Mouse (Mus musculus) mouse embryonic stem cell (cell line): ENCODE data around the gene Adamts8.

ENCODE experiments used
- in situ Hi-C, 2 experiments: fragments of 300-500 bp; cut with MboI; formaldehyde crosslinking; loops; 1 replicate in 1 of 2; 3 replicates in 1 of 2; pipeline ENCODE4 v1.14.3; 2019 to 2020; ENCODE audit warnings: low sequenced_read_pairs in 2 of 2, low pct_unique_long_range_greater_than_20kb in 1 of 2, mixed read lengths in 1 of 2; ENCODE audit not compliant: unreplicated experiment in 1 of 2

Gene Adamts8

DNA sequence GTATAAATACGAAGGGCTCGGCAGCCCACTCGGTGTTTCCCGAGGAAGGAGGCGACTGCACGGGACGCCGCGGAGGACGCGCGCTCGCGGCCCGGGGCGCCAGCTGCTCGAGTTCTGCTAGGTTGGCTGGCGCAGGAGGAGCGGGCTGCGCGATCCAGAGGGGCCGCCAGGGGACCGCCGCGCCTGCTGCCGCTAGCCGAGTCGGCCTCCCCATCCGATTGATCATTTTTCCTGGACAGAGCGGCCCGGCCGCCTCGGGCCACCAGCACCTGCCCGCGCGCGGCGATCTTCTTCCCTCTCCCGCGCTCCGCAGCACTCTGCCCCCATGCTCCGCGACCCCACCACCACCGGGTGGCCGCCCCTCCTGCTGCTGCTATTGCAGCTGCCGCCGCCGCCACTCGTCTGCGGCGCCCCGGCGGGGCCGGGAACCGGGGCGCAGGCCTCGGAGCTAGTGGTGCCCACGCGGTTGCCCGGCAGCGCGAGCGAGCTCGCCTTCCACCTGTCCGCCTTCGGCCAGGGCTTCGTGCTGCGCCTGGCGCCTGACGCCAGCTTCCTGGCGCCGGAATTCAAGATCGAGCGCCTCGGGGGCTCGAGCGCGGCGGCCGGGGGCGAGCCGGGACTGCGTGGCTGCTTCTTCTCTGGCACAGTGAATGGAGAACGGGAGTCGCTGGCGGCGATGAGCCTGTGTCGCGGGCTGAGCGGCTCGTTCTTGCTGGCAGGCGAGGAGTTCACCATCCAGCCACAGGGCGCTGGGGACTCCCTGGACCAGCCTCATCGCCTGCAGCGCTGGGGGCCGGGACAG, at the start of gene Adamts8:
TSS of gene Adamts8 (plus strand) at position 51 of the 802 bp plus-strand sequence.
- in situ Hi-C loops: loop anchor here (5.0 kb wide), 2 partner anchors 145 to 465 kb away; no protein-coding TSS in a partner anchor

DNA sequence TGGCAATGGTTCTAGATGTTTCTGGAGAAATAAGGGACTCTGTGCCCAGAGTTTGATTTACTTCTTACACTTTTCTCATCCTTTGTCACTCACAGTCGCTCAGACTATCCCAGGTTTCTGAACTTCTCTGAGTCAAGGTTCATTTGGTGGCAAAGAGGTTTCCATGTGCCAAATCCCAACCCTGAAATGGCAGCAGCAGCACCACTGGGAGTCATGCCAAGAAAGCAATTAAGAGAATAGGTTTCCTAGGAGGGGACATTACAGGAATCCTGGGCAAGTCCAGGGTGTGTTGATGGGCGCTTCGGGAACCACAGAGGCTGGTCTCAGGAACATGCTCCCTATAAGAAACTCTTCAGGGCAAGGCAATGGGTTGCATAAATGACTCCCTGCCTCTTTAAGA, 46.7 kb upstream of the Adamts8 start:
- in situ Hi-C loops: no loop called here

DNA sequence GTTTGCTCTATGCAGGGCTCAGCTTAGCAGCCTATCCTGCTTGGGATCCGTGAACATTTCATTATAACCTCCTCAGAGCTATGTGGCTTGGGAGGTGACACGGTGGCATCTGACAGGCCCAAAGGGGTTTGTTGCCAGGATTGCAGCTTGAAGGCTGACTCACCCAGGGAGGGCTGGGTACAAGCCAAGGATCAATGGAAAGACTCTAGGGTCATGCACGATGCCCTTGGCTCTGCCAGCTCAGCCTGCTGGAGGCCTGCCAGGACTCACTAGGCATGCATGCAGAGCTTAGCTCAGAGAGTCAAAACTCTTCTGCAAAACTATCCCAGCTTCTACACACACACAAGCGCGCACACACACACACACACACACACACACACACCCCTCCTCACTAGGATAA, 45.6 kb upstream of the Adamts8 start:
- in situ Hi-C loops: no loop called here

DNA sequence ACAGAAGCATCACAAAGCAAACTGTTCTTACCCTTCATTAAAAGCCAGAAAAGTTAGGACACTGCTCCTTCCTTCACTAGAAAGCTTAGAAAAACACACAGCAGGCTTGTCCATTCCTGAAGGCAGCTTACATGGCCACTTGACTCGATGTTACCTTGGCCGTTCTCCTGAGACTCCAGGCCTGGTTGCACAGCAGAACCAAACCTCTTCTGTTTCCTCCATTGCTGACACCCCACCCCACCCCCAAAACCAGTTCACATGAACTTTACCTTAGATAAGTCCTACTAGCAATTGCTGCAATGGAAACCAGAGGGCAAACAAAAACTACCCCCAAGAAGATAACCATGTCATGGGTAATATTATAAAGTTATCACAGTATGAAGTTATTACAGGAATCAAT, 45.2 kb upstream of the Adamts8 start:
- in situ Hi-C loops: no loop called here

DNA sequence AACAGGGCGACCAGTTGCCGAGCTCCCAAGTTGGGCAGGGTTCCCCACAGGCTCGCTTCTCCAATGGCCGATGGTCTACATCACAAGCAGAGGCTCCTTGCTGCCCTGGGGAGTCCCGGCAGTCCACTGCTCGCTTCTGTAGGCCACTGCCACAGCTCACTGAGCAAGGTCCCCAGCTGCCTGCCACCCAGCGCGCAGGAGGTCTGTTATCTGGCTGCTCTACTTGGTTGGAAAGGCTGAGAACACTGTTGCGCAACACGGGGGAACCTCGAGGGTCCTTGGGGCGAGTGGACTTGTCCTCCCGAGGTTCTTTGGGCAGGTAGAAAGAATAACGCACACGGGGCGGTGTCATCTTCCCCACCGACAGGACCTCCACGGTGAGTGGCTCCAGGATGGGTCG, 40.2 kb upstream of the Adamts8 start:
- in situ Hi-C loops: no loop called here

DNA sequence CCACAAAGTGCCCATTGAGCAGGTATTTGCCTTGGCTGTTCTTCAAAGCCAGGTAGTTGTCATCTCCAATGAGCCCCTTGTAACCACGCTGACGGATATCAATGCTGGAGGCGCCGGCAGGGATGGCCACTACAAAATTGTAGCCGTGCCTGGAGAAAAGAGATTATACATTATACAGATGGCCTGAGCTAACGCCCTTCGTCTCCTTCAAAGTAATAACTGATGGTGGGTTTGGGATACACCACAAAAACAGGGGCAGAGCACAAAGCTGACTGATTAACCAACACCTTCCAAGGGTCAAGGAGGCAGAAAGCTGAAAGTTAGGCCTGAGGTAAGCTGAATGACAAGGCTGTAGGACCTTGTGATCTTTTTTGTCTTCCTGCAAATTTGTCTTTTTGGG, 39.7 kb upstream of the Adamts8 start:
- in situ Hi-C loops: no loop called here

DNA sequence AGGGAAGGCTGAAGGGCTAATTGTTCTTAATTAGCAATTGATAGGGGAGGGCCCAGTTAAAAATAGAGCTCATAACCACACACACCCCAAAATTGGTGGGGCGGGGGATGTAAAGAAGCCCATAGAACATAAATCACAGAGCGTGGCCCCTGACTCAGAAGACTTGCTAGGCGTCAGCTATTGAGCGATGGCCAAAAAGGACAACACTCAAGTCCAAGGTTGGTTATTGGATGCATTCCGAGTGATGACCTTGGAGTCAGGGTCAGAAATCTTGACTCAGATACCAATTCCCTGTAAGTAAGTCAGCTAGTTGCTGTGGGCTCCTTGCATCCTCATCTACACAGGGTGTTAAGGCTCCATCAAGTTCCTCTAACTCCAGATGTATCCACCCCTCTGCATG, 39.1 kb upstream of the Adamts8 start:
- in situ Hi-C loops: no loop called here

DNA sequence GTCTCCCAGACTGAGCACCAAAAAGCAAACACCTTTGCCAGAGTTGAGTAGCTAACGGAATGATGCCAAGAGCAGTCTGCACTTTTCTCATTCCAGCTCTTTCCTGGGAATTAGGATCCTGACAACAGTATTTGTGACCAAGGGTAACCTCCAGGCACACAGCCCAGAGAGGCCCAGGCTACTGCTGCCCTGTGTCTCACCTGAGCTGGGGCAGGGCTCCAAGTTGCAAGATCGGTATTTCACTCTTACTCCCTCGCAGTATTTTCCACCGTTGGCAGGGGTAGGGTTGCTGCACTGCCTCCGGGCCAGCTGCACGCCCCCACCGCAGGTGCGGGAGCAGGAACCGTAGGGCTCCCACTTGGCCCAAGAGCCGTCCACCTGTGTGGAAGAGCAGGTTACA, 36.5 kb upstream of the Adamts8 start:
- in situ Hi-C loops: no loop called here

DNA sequence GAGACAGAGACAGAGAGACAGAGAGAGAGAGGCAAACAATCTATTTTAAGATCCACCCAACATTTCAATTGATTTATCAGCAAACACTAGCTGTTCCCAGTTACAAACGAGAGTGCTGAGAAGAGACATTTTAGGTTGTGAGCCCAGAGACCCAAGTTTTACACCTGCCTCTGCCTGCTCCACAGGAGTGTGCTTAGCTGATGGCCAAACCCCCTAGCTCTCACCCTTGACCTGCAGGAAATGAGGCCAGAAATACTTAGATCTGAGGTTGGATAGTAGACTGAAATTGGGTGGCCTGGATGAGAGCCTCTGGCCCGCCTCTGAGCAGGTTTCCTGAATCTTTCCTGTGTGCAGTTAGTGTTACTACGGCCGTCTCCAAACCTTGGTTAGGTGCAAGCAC, 35.9 kb upstream of the Adamts8 start:
- in situ Hi-C loops: no loop called here

DNA sequence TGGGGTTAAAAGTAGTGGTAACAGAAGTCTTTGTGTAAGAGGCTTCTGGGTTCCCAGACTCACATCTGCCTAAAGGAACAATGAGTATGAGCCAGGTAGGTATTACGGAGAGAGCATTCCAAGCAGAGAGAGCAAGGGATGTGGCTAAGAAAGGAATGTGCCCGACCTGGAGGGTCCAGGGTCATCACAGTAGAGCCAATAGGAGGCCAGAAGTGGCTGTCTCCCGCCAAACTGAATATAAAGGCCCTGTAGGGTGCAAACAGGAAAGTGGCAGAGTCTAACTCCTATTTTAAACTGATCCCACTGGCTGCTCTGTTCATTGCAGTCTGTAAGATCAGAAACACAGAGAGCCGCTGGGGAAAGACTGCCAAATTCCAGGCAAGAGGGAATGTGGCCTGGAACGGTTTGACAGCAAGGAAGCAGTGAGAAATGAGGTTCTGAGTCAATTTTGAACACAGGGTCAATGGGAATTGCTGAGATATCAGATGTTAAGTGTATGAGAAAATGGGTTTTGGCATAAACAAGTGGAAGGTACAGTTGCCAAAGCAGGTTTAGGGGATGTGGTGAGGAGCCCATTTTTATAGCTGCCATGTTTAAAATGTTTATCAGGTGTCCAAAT, 34.6 kb upstream of the Adamts8 start:
- in situ Hi-C loops: no loop called here

DNA sequence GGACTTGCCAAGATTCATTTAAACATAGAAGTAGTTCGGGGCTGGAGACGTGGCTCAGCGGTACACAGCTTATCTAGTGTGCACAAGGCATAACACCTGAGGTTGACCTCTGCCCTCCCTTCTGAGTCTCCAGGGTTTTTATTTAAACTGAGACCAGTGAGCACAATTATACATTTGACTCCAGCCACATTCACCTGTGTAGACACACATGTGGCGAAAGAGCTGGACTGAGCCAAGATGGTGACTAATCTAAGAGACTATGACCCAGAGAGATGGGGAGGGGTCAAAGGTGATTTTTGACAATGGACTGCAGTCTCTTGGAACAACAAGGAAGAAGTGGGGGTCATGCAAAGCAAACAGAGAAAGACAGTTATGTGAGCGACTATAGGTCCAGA, 34.1 kb upstream of the Adamts8 start:
- in situ Hi-C loops: no loop called here

DNA sequence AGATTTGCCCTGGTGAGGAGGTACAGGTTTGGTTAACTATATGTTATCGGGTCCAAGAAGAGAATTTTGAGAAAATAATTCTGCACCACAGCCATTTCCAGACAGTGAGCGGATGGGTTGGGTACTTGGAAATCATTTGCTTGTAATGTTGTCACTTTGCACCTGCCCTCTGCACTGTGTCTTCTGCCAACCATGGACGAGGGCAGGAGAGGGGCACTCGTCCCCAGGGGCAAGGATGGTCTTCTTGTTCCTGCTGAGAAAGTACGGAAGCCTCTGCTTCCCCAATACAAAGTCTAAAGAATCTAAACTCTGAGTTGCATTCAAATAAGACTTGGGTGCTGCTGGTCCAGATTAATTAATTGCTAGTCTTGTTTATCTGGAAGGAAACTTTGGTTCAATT, 33.4 kb upstream of the Adamts8 start:
- in situ Hi-C loops: no loop called here

DNA sequence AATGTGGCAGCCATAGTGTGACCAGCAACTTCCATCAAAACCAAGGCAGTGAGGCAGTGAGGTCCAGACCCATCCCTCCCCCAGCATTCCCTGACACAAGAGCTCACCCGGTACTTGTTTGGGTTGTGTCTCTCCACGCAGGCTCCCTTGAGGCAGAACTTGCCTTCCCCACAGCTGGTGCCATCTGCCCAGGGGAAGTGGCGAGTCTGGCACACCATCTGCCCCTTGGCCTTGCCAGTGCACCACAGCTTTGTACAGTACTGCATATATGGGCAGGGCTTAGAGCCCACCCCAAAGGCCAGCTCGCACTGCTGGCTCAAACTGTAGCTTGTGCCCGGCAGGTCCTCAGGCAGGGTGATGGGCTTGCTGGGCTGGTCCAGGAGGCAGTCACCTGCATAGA, 31.9 kb upstream of the Adamts8 start:
- in situ Hi-C loops: no loop called here

DNA sequence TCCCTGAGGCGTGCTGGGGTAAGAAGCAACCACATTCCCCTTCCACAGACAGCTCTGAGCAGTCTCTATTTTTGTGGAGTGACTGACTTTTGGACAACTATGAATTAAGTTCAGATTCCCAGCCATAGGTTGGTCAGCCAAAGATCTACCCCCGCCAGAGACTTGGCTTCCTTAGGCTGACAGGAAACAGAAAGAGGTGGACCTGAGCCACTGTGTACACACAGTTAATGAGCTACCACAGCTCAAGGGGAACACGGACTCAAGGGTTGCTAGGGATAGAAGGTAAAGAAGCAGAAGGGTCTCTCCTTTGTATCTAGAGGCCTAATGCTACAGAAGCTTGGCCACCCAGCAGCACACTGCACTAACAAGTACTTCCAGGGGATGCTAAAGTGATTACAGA, 30.2 kb upstream of the Adamts8 start:
- in situ Hi-C loops: no loop called here

DNA sequence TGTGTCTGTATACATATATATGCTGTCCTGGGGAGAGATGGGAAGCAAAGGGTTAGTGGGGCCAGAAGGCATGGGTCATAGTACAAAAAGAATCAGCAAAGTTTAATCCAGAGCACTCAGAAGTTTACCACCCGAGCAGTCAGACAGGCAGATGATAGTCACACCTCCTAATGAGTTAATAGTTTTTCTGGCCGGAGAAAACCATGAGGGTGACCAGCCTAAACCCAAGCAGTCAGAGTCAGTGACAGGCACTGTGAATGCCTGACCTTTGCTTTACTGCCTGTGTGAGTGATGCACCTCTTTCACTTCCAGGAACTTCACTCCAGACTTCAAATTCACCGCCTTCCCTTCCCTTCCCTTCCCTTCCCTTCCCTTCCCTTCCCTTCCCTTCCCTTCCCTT, 28.9 kb upstream of the Adamts8 start:
- in situ Hi-C loops: no loop called here

DNA sequence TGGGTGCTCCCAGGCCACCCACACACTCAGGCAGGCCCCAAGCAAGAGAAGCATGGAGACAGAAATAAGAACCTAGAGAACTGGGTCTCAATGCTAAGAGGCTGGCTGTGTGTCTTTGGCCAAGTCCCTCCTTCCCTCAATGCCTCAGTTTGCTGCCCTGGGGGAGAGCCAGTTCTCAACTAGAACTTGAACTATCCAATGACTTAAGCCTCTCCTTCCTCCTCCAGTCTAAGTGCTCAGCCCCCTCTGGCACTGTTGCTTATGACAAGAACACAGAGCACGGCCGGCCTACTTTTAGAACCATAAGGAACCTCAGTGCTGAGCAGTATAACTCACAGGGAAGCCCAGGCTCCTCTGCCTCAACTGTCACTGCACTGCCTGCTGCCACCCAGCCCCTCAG, 28.1 kb upstream of the Adamts8 start:
- in situ Hi-C loops: no loop called here

DNA sequence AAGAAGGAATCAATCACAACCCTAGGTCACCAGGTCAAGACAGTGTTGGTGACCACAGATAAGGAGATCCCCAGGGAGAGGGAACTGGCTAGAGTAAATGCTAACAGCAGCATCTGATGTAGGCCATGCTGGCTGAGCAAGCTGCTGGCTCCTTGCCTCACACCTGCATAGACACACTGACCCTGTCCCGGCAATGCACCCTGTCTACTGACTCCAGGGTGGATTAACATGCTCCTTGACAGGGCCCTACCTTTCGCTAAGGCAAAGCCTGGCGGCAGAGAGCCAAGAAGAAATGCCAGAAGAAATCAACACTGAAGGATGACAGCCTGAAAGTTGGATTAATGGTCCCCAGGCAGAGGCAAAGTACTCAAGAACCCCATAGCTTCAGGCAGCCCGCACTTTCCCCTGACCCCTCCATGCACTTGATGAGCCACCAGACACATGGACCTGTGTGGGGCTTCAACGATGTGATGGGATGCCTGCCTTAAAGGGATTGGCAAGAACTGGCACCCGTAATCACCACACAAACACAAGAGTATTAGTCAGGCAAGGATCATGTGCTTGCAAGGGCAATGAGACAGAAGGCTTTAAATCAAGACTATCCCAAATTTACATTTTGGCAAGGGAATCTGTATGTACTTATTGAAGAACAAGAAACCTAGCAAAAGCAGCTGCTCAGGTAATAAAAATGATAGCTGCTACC, 25.9 kb upstream of the Adamts8 start:
- in situ Hi-C loops: loop anchor here in 1 of 2 experiments (5.0 kb wide), 1 partner anchor 359 kb away; no protein-coding TSS in a partner anchor

DNA sequence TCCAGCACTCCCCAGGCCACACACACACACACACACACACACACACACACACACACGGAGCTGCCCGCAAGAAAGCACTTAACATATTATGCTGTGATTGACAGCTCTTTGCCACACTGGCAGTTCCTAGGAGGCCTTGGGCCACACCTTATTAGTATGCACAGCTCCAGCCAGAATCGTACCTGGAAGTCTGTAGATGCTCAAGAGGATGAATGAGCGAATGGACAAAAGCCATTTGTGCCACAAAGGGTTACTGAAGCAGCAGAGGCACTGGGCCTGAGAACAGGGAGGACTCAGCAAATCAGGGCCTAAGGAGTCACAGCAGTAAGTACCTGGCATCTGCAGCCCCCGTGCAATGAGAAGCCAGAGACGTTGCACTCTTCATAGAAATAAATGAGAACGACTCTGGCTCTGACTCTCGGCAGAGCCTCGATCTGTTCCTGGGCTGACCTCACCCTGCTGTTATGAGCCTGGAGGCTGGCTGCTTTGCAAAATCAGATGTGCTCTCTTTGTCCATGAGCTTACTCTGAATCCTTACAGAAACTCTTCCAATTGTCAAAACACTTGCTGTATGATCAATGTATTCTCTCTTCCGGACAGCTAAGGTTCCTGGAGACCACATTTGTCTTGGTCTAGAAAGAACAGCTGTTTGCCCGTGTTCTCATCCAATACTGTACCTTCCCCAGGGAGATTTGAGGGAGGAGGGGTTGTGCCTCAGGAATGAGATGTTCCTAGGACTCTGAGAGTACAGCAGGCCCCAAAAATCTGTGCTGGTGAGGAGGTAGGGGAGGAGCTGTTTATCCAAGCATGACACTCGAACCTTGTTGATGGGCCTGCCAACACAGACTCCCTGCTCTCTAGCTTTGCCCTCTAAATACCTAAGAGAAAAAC, 23.7 kb upstream of the Adamts8 start:
- in situ Hi-C loops: loop anchor here in 1 of 2 experiments (5.0 kb wide), 1 partner anchor 361 kb away; no protein-coding TSS in a partner anchor
